Mouse (Mus musculus): ENCODE data around the gene Tex2. TPM values are rescaled to one million over a fixed set of nuclear protein-coding genes. Genes with fewer than 3 reads are reported as not detected.
"Not testable (repeated sequence)": the region's sequence is repeated elsewhere in the genome, so short reads cannot be mapped to it uniquely, and the experiment has no call there.

Tex2 gene
- polyA plus RNA-seq, 1 experiment: 33.0 TPM

DNA sequence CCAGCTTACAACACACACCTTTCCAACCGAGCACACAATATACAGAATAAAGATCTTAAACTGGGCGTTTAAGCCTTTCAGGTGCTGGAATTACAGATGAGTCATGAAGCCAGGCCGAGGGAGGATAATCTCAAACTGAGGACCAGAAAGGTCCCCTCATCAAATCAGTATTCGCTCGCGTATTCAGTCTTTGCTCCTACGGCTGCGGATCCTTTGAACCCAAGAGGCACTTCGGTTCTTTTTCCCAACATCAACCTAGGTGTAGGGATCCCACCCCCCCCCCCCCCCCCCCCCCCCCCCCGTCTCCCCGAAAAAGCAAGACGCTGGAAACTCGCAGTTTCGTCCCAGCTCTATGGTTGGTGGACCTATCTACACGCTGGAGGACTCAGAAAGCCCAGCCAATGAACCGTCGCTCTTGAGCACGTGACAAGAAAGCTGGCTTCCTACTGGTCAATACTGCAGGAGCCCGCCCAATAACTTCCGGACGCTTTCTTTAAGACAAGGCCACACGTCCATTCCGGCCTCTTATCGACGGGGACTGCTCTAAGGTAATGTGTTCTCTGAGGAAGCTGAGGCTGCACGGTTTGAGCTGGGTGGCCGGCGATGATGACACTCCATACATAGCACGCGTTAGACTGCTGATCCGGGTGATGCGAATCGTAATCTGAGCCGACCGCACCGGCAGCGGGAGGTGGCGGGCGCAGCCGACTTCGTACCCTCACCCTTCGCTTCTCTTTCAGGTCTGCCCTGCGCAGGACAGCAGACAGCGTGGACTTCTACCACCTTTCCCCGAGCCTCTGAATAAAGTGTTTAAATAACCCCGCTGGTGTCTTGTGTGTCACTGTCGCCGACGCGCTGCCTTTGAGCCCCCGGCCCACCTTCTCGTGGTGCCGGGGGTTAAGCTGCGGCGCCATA, 112.6 kb downstream of the Tex2 start:
- H3K4me3 ChIP-seq (ENCODE audit: insufficient read depth, low read depth, low read length): peak overlapping the region; percentile 81
- DNase-seq: peak; percentile 99
- peak overlapping the region; percentile 86 for H3K27ac ChIP-seq (ENCODE audit: insufficient read depth, low read depth, low read length)
- H3K27me3 ChIP-seq (replicated peaks; ENCODE audit: control insufficient read depth, insufficient read depth, low read length): no peaks in the 10 kb centered on the region
- H3K36me3 ChIP-seq (ENCODE audit: control insufficient read depth, insufficient read depth, low read length): no peaks in the 10 kb centered on the region
- TF ChIP-seq POLR2A (IDR thresholded peaks at IDR 0.05; ENCODE audit: low read depth, low read length): peak; percentile 99
- no peak for TF ChIP-seq CTCF (conservative IDR thresholded peaks at IDR 0.05; ENCODE audit: insufficient read depth, insufficient read length, low read depth, low read length)
- under 1% methylated on average over 49 of the region's 55 CpGs for WGBS
- no peaks in the 10 kb centered on the region; the same call in 1 of the 2 replicates for H3K4me1 ChIP-seq (ENCODE audit: control insufficient read depth, insufficient read depth, low read length)

DNA sequence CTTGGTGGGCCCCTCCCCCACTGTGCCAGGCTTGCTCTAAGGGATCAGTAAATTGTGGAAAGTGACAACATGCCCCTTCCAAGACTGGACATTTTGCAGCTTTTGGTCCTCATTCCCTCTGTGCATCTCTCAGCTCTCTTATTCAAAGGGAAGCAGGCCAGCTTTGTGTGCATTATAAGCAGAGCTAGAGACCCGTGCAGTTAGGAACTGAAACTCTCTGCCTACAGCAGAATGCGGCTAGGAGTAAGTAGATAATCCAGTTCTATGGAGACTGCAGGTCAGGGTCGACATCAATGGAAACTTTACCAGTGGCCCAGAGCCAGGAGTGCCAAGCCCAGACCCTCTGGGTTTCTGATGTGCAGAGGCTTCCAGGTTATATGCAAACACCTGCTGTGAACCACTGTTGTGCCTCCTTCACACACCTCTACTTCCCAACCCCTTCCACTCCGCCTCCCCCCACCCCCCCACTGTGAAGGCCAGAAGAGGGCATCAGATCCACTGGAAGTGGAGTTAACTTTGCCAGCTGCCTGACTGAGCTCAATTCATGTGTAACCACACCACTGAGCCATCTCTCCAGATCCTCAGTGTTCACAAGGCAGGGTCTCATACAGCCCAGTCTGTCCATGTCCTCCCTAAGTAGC, 114.4 kb downstream of the Tex2 start:
- H3K27me3 ChIP-seq (replicated peaks; ENCODE audit: control insufficient read depth, insufficient read depth, low read length): no peaks in the 10 kb centered on the region
- H3K4me1 ChIP-seq (ENCODE audit: control insufficient read depth, insufficient read depth, low read length): no peaks in the 10 kb centered on the region; the same call in 1 of the 2 replicates
- no peak overlapping the region for H3K27ac ChIP-seq (ENCODE audit: insufficient read depth, low read depth, low read length)
- no peak for TF ChIP-seq POLR2A (IDR thresholded peaks at IDR 0.05; ENCODE audit: low read depth, low read length)
- no peak for TF ChIP-seq CTCF (conservative IDR thresholded peaks at IDR 0.05; ENCODE audit: insufficient read depth, insufficient read length, low read depth, low read length)
- DNase-seq: no peak
- WGBS: 49% methylated on average over 4 of the region's 4 CpGs
- H3K36me3 ChIP-seq (ENCODE audit: control insufficient read depth, insufficient read depth, low read length): no peaks in the 10 kb centered on the region
- H3K4me3 ChIP-seq (ENCODE audit: insufficient read depth, low read depth, low read length): no peak overlapping the region

DNA sequence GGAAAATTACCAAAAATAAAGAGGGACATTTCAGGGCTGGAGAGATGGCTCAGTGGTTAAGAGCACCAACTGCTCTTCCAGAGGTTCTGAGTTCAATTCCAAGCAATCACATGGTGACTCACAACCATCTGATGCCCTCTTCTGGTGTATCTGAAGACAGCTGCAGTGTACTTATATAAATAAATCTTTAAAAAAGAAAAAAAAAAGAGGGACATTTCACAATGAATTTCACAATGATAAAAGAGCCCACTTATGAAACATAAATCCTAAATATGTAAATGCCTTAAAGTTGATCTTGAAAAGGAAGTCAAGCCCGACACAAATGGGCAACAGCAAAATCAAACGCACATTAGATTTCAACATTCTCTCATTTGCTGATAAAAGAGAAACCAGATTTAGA, 115.3 kb downstream of the Tex2 start:
- no peak overlapping the region for H3K4me3 ChIP-seq (ENCODE audit: insufficient read depth, low read depth, low read length)
- H3K4me1 ChIP-seq (ENCODE audit: control insufficient read depth, insufficient read depth, low read length): no peaks in the 10 kb centered on the region; the same call in 1 of the 2 replicates
- DNase-seq: no peak
- H3K27me3 ChIP-seq (replicated peaks; ENCODE audit: control insufficient read depth, insufficient read depth, low read length): no peaks in the 10 kb centered on the region
- TF ChIP-seq CTCF (conservative IDR thresholded peaks at IDR 0.05; ENCODE audit: insufficient read depth, insufficient read length, low read depth, low read length): no peak
- TF ChIP-seq POLR2A (IDR thresholded peaks at IDR 0.05; ENCODE audit: low read depth, low read length): no peak
- WGBS: 82% methylated on average over 2 of the region's 2 CpGs
- H3K27ac ChIP-seq (ENCODE audit: insufficient read depth, low read depth, low read length): no peak overlapping the region
- H3K36me3 ChIP-seq (ENCODE audit: control insufficient read depth, insufficient read depth, low read length): no peaks in the 10 kb centered on the region

DNA sequence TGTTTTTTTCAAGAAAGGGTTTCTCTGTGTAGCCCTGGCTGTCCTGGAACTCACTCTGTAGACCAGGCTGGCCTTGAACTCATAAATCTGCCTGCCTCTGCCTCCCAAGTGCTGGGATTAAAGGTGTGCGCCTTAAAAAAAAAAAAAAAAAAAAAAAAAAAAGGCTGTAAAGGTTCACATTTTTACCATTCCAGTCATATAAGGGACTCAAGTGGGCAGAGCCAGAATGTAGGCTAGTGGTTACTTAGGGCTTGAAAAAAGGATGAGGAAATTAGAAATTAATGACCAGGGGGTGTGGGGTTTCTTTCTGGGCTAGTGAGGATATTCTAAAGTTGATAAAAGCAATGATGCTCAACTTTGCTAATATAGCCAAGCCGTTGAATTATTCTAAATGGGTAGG, 116.2 kb downstream of the Tex2 start:
- DNase-seq; H3K27ac ChIP-seq (ENCODE audit: insufficient read depth, low read depth, low read length); H3K4me1 ChIP-seq (ENCODE audit: control insufficient read depth, insufficient read depth, low read length); H3K36me3 ChIP-seq (ENCODE audit: control insufficient read depth, insufficient read depth, low read length); H3K27me3 ChIP-seq (replicated peaks; ENCODE audit: control insufficient read depth, insufficient read depth, low read length); H3K4me3 ChIP-seq (ENCODE audit: insufficient read depth, low read depth, low read length): not testable (repeated sequence)
- WGBS: 92% methylated on average over 2 of the region's 2 CpGs

DNA sequence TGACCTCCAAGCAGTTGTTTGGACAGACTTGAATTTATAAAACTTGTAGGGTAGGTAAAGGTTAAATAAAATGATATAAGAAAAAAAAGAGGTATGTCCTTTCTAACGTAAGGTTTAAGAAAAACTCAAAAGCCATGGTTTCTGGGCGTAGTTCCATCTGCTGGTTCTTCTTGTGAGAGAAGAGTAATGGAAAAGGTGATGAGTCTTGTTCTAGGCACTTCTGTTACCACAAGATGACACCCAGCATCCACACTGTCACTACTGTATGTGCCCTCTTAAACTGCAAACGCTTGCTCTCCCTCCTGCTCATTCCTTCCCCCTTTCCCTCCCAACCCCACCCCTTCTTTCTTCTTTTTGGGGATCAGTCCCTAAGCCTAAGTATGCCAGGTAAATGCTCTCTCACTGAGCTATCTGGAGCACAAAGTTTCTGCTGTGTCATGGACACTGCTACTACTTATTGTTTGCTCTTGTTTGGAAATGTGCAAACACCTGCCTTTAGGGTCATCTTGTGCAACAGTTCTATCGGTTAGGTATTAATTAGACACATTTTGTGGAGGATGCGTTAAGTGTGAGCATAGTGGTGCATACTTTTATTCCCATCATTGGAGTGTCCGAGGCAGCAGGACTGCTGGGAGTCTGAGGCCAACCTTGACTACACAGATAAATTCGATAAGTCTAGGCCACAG, 120.1 kb downstream of the Tex2 start:
- H3K27ac ChIP-seq (ENCODE audit: insufficient read depth, low read depth, low read length): no peak overlapping the region
- no peaks in the 10 kb centered on the region for H3K27me3 ChIP-seq (replicated peaks; ENCODE audit: control insufficient read depth, insufficient read depth, low read length)
- no peak for DNase-seq
- H3K4me3 ChIP-seq (ENCODE audit: insufficient read depth, low read depth, low read length): no peak overlapping the region
- no peaks in the 10 kb centered on the region for H3K36me3 ChIP-seq (ENCODE audit: control insufficient read depth, insufficient read depth, low read length)
- TF ChIP-seq POLR2A (IDR thresholded peaks at IDR 0.05; ENCODE audit: low read depth, low read length): no peak
- no peak for TF ChIP-seq CTCF (conservative IDR thresholded peaks at IDR 0.05; ENCODE audit: insufficient read depth, insufficient read length, low read depth, low read length)
- WGBS: 82% methylated on average over 7 of the region's 7 CpGs
- H3K4me1 ChIP-seq (ENCODE audit: control insufficient read depth, insufficient read depth, low read length): no peaks in the 10 kb centered on the region; the same call in 1 of the 2 replicates

DNA sequence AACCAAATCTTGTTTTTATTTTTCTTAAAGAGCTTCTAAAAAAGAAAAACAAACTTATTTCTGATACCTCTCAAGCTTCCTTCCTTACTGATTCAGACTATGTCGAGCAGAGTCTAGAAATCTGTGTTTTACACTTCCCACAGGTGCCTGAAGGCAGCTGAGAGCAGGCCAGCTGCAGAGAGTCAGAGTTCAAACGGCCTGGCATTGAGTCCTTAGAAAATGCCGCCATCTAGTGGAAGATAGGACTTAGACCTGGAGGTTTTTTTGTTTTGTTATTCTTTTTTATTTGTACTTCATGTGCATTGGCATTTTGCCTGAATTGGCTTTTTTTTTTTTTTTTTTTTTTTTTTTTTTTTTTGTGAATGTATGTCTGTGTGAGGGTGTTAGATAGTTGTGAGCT, 121.8 kb downstream of the Tex2 start:
- peak; percentile 89 for DNase-seq
- no peak overlapping the region for H3K4me3 ChIP-seq (ENCODE audit: insufficient read depth, low read depth, low read length)

GRCm38 (mm10) chr11:106490600-106490999, 122.6 kb downstream of the Tex2 start:
- not testable (repeated sequence) for H3K4me3 ChIP-seq (ENCODE audit: insufficient read depth, low read depth, low read length); DNase-seq; H3K4me1 ChIP-seq (ENCODE audit: control insufficient read depth, insufficient read depth, low read length); H3K27ac ChIP-seq (ENCODE audit: insufficient read depth, low read depth, low read length); H3K27me3 ChIP-seq (replicated peaks; ENCODE audit: control insufficient read depth, insufficient read depth, low read length); H3K36me3 ChIP-seq (ENCODE audit: control insufficient read depth, insufficient read depth, low read length)
- WGBS: 85% methylated on average over 6 of the region's 6 CpGs

More for the DNA sequence above, 121.8 kb downstream of the Tex2 start:
- Histone ChIP-seq H3K4me1 (ENCODE audit: control insufficient read depth, insufficient read depth, low read length) (no peaks in the 10 kb centered on the region; the same call in 1 of the 2 replicates), H3K27ac (ENCODE audit: insufficient read depth, low read depth, low read length) (no peak overlapping the region), H3K27me3 (replicated peaks; ENCODE audit: control insufficient read depth, insufficient read depth, low read length) (no peaks in the 10 kb centered on the region), H3K36me3 (ENCODE audit: control insufficient read depth, insufficient read depth, low read length) (no peaks in the 10 kb centered on the region)
- TF ChIP-seq POLR2A (IDR thresholded peaks at IDR 0.05; ENCODE audit: low read depth, low read length) (no peak), CTCF (conservative IDR thresholded peaks at IDR 0.05; ENCODE audit: insufficient read depth, insufficient read length, low read depth, low read length) (peak; percentile 75)
- 0% methylated on average over 3 of the region's 3 CpGs for WGBS
